Mouse (Mus musculus) testis, postnatal 14 days (tissue): ENCODE data around the gene Fbxo48.
A peak's percentile ranks its signal among the peaks of the same experiment; 100 is the strongest.

ENCODE experiments used
- DNase-seq: peaks from one replicate; pipeline ENCODE4 v3.0.0; 2021; ENCODE audit warnings: low spot score

Gene Fbxo48

DNA sequence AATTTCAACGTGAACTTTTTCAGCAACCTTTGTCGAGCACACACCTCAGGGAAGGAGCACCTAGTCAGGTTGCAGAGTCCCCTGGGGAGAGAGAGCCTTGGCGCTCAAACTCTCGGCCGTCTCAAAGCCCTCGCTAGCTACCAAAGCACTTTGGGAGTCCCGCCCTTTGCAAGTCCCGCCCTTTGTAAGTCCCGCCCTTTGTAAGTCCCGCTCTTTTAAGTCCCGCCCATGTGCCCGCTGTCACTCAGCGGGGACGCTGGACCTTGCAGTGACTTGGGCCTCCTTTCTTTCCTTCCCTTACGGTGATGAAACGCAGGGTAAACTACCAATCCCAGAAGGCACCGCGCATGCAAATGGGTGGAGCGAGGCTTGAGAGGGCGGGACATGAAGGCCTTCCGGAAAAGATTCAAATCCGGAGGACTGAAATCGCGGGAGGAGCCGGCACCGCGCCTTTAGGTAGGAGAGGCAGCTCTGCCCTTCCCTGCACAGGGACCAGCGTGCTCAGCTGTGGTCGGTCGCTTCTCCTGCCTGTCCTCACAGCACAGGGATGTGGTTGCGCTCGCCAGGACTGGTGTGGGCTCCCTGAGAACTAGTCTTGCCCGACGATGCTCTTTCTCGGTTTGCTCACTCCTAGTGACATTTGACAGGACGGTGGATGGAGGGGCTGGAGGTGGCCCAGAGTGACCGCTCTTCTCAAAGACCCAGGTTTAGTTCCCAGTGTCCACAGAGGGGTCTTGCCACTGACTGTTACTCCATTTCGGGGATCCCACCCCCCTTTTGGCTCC is at the start of gene Fbxo48:
Fbxo48 (plus strand) TSS at position 400 of the 785 bp plus-strand sequence.
- DNase-seq: peak; percentile 96

DNA sequence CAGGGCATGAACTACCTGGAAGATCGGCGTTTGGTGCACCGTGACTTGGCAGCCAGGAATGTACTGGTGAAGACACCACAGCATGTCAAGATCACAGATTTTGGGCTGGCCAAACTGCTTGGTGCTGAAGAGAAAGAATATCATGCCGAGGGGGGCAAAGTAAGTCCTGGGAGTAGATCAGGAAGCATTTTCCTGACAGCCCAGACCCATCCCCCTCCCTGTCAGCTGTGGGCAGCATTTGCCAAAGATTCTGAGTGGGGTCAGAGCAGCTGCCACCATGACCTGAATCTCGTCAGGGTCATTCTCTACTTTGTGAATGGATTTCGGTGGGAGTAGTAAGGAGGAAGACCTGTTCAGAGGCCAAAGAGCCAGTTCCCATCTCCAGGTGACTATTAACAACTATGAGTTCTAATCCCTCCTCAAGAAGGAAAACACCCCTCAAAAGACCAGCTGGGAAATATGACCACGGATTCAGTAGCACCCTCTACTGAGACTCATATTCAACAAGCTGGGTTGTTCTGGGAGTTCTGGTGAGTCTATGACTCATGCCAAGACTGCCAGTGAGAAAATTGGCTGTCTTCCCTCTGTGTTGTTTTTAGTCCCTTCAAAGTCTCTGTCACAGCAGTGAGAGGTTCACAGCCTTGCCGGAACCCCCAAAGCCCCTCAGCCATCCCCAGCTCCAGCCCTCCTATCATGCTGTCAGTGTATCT is 46.7 kb upstream of the Fbxo48 start:
- DNase-seq: no peak

DNA sequence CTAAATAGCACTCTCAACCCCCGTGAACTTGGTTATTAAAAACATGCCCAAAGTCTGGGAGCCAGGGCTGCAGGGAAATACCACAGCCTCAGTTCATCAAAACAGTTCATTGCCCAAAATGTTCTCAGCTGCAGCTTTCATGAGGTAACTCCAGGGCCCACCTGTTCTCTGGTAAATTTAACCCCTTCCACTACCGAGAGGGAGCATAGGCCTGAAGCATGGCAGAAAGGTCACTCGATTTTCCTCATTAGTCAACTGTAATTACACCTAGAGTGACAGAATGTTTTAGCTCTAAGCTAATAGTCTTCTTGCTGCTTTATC is 46.2 kb upstream of the Fbxo48 start:
- DNase-seq: no peak

DNA sequence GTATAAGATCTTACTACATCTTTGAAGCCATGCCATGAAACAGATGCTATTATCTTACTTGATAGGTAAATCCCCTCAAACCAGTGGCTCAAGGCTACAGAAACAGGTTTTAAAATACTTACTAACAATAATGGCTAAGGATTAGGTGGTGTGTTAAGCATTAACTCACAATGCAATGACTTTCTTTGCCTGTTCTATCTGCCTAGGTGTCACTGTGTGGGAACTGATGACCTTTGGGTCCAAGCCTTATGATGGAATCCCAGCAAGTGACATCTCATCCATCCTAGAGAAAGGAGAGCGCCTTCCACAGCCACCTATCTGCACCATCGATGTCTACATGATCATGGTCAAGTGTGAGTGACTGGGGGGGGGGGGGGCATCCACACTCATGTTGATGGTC is 44.6 kb upstream of the Fbxo48 start:
- DNase-seq: no peak

DNA sequence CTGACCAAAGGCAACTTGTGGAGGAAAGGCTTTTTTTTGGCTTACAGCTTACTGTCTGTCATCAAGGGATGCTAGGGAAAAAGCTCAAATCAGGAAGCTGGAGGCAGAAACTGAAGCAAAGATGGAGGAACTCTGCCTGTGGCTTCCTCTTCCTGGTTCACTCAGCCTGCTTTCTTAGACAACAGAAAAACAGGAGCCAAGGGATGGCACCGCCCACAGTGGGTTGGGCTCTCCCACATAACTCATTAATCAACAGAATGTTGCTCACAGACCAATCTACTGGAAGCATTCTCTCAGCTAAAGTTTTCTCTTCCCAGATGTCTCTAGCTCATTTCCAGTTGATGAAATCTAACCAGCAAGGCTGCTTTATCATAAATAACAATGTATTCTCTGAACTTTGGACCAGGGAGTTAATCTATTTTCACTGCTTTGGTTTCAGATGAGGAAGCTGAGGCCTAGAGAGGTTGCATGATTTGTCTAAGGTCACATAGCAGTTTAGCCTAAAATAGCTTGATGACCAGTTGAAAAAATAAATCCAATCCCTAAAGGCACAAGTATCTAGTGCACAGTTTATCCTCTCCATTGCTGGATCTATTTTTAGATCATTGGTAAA is 43.6 kb upstream of the Fbxo48 start:
- DNase-seq: no peak

DNA sequence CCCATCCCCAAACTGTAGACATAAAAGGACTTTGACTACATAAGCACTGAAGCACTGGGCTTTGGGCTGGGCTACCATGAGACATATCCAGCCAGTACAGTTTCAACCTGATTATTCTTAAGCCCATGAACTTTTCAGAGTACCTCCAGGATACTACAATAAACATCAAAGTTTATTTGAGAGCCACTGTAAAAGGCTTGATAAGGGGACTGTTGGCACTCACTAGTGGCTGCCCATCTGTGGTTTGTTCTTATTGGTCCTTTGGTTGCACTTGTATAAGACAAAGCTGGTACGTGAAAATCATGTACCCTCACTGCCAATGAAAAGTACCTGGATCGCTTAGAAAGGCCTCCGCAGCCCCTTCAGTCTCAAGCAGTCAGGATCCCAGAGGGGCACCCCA is 36.4 kb upstream of the Fbxo48 start:
- no peak for DNase-seq

DNA sequence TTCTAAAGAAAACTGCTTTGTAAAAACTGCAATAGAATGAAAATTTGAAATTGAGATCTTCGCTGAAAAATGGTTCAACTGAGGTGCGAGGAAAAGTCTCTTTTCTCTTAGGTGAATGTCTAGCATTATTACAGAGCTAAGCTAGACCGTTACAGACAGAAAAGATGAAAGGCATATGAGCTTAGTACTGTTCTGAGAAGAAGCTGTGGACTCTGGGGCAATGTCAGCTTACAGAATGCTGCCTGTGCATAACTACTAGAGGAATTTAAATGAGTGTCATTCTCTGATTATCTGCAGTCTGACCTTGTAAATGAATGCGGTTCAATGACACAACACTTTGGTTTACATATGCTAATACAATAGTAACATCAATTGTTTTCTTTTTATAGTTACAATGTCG is 35.3 kb upstream of the Fbxo48 start:
- no peak for DNase-seq

DNA sequence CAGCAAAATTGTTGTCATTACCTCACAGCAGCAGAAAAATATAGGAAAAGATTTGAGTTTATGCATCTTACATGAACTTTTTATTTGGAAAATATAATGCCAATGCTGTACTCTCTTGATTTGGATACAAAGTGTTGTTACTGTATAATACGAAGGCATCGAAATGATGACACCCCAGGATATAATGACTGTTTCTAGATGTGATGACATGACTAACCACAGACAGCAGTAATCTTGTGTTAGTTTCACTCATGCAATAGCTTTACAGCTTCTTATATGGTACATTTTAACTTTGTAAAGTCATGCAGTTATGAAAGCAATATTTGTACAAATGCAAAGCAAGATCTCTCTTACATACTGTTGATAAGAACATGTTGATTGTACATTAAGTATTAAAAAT is 33.7 kb upstream of the Fbxo48 start:
- DNase-seq: no peak

DNA sequence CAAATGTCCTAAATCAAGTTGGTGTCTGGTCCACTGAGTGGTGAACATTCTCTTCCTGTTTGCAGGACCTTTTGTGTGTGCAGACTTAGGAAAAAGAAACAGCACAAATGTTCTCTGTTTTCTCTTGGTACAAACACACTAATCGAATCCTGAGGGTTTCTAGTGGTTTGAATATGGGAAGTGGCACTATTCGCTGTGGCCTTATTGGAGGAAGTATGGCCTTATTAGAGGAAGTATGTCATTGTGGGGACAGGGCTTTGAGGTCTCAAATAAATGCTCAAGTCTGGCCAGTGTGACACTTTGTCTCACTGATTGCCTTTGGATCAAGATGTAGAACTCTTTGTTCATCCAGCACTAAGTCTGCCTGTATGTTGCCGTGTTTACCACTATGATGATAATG is 19.0 kb upstream of the Fbxo48 start:
- no peak for DNase-seq

DNA sequence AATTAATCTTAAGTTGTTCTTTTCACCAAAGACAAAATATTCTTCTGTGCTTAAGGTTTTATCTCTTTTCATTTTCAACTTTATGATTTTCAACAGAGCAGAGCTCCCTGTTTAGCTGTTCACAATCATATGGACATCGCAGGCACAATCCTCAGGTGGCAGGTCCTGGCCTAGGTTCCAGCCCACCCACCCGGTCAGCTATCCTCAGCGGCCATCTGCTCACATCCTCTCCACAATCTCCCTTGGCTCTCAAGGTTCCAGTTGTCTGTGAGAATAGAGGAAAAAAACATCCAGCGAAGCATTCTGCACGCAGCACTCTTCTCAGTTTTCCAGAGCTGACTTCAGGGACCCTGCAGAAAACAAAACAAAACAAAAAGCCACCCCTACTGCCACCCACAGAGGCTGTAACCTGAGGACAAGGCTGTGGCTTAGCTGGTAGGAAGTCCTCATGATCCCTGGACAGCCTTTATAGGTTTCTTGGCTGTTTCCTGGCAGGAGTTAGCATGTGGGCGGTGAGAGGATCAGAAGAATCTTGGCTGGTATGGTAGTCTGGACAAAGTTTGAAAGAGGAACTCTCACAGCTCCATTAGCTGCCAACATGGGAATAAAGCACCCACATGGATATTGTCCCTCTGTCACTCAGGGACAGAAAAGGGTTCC is 15.5 kb upstream of the Fbxo48 start:
- no peak for DNase-seq

DNA sequence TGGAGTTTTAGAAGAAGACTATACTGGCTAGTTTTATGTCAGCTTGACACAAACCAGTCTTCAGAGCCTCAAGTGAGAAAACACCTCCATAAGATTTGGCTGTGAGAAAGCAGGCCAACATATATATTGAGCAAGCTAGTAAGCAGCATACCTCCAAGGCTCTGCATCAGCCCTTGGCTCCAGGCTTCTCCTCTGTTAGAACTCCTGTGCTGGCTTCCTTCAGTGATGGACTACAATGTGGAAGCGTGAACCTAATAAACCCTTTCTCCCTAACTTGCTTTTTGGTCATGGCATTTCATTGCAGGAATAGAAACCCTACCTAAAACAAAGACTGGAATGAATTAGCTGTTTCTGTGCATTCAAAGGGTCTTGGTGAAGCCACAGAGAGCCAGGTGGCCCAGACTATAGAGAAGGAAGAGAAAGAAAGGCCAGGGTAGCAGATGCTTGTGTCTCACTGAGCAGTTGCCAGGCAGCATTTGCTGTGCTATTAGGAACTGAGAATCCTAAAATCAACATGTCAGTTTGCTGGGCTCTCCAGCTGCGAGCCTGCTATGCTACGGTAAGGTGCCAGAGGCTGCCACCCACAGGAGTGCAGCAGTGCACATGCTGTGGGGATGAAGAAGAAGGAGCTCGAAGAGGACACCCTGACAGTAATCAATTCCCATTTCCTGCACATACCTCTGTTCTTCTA is 9.9 kb upstream of the Fbxo48 start:
- no peak for DNase-seq

DNA sequence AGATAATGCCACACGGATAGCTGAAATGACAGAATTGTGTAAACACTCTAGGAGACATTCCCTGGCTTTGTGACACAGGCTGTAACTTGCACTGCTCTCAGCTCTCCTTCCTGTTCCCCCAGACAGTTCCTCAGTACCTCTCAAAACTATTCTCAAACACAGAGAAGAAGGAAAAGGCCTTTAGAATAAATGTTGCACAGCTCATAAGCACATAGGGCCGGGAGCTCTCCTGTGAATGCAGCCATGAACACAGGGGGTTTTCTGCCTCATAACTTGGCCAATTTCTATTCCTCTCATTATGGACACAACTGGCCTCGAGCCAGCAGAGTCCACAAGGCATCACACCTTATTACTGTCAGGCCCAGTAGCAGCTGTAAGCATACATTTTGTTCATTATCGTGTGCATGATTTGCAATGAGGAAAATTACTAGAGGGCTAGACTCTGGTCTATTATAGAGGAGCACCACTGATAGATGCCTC is 9.2 kb upstream of the Fbxo48 start:
- DNase-seq: no peak

DNA sequence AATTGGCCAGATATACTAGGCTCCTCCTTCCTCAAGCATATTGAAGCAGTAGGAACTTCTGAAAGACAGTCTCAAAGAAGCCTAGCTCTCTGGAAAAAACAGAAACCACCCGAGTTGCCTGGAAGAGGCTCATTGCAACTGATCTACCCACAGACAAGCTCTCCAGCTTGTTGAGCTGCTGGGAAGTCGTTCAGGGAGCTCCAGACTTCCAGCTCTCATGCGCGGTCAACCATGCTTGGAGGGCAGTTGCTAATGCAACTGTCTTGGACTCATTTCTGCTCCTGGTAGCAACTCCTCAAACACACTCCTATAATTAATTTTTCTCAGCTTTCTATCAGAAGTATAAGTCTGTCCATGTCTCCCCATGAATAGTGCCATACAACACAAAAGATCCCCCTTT is 8.2 kb upstream of the Fbxo48 start:
- no peak for DNase-seq

DNA sequence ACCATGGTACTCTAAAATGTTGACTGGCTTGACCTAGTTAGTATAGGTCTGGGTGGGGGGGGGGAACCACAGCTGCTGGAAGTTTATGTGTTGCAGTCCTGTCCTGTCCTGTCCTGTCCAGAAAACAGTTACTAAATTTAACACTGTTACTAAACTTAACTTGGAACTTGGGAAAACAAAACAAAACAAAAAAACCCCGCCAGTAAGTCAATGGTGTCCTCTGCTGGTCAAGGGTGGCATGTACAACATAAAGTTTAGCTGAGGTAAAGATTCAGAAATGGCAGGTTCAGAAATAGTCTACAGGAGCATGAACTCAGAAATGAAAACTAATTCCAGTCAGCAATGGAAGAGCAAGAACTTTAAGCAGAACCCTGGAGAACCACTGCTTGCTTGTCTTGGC is 2.4 kb upstream of the Fbxo48 start:
- no peak for DNase-seq

DNA sequence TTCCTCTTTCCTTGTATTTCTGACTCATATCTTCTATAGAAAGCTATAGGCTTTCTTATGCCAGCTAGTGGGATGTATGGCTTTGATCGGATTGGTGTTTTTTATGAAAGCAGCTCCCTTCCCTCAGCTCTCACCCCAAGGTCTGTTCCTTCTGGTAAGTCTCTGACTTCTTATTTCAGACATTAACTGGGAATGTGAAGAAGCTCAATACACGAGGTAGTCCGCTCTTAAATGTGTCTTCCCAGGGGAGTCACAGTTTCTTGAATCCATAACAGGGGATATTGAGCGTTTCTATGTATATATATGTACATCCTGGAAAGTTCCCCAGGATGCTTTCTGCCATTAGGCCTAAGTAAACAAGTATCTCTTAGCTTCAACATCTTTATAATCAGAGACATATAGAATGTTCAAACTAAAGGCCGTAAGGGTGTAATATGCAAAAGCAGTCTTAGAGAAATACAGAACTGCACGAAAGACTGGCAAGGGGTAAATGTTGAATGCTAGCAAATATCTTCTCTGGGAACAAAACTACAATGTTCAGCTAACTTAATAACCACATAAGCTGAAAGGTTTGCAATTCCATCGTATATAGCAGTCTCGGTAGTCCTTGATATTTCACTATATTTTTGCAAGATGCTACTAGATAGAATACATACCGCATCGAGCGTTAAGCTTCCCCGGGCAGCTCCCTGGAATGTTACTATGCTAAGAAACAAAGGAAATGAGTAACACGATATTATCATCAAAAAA is 774 bp upstream of the Fbxo48 start:
- DNase-seq: no peak

DNA sequence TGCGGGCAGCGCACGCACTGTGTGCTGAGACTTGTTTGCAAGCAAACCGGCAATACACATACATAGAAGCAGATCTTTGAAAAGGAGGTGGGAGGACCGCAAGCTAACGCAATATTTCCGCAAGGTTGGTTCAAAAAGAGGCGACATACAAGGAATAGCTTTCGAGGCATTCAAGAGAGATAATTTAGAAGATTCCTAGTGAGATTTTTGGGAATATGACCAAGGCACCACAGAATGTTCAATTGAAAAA is 511 bp downstream of the Fbxo48 start:
- DNase-seq: no peak

DNA sequence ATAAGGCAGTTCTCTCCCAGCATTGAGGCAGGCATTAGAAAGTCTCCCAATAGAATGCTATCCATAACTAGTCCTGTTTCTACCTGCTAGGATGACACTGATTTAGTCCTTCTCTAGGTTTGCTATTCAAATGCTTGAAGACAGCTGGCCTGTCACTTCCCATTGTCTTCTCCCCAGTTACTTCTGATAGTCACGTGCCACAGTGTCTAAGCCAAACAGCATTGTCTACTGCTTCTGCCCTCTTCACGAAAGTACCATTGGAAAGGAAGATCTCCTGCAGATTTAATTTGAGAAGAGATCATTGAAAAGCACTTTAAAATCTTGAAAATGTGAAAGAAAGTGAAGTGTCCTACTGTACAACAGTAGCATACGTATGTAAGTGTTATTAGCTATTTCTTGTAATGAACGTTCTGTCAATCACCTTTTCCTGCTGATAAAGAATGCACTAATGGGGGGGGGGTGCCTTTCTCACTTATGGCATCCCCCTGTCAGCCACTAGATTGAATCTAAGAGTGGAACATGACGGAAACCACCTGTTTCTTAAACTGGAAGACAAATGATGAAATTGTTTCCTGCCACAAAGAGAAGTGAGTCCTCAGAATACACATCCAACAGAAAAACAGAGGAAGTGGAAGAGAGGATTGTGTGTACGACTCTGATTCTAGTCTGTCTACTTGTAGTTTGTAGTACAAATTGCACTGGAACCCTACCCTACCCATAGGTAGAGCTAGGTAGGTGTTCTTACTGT is 5.1 kb downstream of the Fbxo48 start:
- no peak for DNase-seq

DNA sequence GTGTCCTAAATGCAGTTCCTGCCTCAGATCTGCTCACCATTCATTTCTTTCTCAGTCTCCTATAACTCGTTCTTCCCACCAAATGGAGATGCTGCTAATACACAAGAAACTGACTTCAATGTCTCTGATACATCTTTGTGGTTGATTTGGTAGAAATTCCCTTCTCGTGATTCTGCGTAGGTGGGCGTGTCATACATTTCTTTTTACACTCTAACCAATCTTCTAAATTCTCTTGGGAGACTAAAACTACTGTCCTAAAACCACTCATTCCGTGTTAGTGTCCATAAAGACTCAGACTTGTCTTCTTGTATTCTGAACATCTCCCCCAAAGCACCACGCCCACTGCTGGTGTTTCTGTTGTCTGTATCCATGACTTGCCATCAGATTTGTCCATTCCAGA is 5.9 kb downstream of the Fbxo48 start:
- DNase-seq: no peak

DNA sequence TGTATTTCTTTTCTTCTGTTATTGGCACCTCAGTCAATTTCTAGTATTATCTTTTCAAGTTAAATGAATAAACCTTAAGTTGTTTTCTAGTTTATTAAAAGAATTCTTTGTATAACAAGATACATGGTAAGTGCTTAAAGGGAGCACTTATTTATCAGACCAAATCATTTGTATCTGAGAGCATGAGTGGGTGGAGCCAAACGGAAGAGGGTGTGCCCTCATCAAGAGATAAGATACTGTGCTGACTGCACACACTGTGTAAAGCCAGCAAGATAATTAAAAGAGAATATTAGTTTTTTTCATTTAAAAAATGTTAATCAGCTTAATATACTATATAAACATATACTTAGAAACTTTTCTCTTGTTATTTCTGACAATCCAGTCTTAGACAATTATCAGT is 7.3 kb downstream of the Fbxo48 start:
- DNase-seq: no peak

DNA sequence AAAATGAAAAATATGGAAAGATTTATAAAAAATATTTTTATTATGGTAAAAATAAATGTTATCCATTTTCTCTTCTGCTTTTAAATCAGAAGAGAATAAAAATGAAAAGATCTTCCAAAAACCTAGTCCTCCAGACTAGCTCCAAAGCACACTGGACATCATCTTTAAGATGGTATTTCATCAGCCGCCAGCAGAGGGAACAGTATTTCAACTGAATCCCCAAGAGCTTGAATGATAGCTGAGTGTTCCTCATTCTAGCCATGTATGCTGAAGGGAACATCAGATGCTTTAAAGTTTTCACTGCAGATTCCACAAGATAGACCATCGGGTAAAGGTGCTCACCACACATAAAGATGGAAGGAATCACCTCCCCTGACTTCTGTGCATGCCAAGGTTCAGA is 16.6 kb downstream of the Fbxo48 start:
- no peak for DNase-seq

DNA sequence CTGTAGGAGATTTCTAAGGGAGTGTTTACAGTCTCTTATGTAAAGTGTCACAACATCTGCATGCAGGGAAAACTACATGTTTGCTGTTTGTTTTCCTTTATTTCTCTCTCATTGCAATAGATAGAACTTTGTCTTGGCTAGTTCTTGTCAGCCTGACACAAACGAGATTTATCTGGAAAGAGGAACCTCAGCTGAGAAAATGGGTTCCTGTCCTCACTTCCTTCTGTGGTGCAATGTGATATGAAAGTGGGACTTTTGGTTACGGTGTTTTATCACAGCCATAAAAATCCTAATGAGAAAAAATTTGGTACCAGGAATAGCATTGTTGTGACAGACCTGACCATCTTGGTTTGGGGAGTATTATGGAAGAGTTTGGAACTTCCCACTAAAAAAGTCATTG is 18.5 kb downstream of the Fbxo48 start:
- DNase-seq: no peak
